Mouse (Mus musculus) ES-Bruce4 (cell line): ENCODE results near the gene Gm128.

Experiments used
- CTCF ChIP-seq: IDR thresholded peaks from one replicate; pipeline ENCODE4 v1.8.1; 2011; ENCODE audit warnings: low read depth, low read length
- EP300 ChIP-seq: IDR thresholded peaks from 2 replicates; pipeline ENCODE4 v1.6.1; 2011; ENCODE audit warnings: low read depth, low read length; ENCODE audit not compliant: insufficient read depth

- TF ChIP-seq EP300 (no peak), CTCF (no peak)
Measured at GRCm38 (mm10) chr3:95230495-95231297, 10.7 kb downstream of the Gm128 start.
